Mouse (Mus musculus) small intestine, adult 2 months (tissue): ENCODE measurements around the gene Rabl6.

Experiments used
- CTCF ChIP-seq: fragments of 200-500 bp; IDR thresholded peaks from 2 replicates; pipeline ENCODE4 v1.5.1; 2012; ENCODE audit warnings: low read depth, mild to moderate bottlenecking, control low read depth, inconsistent platforms, low read length, moderate library complexity, mixed read lengths; ENCODE audit not compliant: insufficient replicate concordance, insufficient read length; ENCODE audit errors: extremely low read depth
- POLR2A ChIP-seq: fragments of 200-500 bp; IDR thresholded peaks from 2 replicates; pipeline ENCODE4 v1.6.1; 2012; ENCODE audit warnings: low read depth, mild to moderate bottlenecking, control low read depth, inconsistent platforms, low read length, moderate library complexity

GRCm38 (mm10) chr2:25584152-25584551, 24.2 kb downstream of the Rabl6 start:
- TF ChIP-seq POLR2A (no peak), CTCF (no peak)
